Mouse (Mus musculus) cerebellum, adult 9-10 months (tissue): ENCODE data around the gene Mmaa.

Experiments used
- DNase-seq: peaks from one replicate; pipeline ENCODE4 v3.0.0; 2022

Gene Mmaa

DNA sequence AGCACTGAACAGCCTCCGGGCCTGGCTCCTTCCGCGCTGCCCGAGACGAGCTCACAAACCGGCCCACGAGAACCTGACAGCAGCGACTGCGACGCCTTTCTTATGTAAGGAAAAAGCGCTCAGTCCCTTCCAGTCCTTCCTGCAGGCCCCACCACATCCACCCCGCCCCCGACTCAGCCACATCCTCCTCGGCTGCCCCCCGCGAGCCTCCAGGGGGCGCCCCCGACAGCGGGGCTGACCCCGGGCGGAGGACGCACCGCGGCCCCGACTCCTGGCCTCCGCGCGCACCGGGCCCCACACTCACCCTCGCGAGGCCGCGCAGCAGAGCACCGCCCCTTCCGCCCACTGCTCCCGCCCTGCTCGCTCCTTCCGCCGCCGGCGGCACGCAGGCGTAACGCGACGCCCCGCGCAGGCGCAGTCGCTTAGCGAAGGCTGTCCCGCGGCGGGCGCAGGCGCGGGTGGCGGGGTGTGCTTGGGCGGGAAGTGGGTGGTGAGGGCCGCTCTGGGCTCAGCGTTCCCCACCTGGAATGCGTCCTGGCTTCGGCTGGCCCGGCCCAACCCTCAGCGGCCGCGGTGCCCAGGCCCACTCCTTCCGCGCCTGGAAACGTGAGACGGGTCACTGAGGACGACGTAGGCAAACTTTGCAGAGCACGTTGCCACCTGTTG lies at the start of gene Mmaa:
TSS of gene Mmaa (minus strand) at position 328 of the 666 bp plus-strand sequence.
- DNase-seq: peak; percentile 95

DNA sequence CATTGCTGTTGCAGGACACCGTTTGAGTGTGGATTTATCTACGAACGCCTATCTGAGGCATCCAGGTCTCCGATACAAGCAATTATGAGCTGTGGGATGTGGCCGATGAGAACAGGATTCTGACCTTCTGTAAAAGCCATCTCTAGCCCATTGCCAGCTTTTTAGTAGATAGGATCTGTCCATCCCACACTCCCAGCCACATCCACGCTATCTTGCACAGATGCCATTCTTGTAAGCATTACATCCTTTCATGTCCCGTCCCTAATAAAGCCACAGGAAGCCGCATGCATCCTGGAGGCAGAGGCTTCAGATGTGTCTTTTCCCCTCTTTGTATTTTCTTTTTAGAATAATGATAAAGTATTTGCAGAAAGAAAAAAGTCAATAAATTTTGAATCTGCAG lies 46.5 kb upstream of the Mmaa start:
- no peak for DNase-seq

DNA sequence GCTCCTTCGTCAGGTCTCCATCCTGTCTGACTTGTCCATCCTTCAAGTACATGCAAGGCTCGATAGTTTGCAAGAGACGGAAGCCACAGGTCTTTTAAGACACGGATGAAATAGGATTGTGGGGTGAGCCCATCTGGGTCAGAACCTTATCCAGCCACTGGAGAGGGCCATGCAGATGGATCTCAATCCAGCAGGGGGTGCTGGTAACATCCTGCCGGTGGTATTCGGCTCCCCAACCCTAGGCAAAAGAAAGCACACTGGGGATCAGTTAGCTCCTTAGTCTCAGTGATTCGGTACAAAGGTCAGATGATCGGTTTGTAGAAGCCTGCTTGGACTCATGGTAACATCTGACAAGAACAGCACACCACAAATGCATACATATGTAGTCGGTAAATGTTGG lies 44.8 kb upstream of the Mmaa start:
- DNase-seq: no peak

DNA sequence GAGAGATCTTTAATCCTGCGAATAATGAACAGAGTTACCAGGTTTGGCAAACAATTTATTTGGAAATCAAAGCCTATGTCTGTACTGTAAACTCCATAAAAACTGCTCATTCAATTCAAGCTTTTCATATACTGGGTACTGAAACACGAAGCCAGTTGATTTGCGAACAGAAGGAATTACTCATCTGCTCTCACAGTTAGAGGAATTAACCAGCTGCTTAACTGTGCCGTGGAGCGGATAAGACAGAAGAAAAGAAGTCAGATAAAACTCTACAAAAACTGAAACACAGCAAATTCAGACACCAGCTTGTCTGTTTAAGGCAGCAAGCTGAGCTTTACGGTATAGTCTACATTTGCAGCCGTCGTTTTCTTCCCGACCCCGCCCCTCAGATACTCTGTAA lies 43.9 kb upstream of the Mmaa start:
- no peak for DNase-seq

DNA sequence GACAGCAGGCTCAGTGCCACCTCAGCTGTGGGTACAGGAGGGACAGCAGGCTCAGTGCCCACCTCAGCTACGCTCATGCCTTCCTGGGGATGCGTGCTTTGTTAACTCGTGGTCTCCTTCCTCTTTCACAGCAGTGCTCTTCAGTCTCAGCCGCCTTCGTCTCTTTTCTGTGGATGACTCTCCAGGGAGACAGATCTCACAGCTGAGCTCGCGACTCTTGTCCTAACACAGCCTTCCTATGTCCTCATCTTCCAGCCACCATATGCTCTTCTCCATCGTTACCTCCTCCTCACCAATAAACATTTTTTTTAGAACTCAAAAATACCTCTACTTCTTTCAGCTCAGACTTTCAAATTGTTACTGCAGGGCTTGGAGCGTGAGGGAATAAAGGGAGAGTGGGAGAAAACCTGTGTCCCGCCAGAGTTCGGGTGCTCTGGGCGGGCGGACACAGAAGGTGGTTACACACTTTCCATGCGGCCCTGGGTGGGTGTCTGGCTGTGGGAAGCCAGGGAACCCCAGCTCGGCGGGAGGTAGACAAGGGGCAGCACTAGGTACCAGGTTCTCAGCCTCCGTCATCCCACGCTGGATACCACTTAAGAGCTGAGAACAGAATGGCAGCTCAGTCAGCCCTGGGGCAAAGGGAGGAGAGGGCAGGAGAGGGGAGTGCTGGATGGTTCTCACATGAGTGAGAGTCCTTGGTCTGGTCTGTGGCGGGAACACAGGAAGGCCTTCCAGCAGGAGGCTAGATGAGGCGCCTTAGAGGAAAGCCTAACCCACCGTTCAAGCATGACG lies 37.6 kb upstream of the Mmaa start:
- DNase-seq: no peak

DNA sequence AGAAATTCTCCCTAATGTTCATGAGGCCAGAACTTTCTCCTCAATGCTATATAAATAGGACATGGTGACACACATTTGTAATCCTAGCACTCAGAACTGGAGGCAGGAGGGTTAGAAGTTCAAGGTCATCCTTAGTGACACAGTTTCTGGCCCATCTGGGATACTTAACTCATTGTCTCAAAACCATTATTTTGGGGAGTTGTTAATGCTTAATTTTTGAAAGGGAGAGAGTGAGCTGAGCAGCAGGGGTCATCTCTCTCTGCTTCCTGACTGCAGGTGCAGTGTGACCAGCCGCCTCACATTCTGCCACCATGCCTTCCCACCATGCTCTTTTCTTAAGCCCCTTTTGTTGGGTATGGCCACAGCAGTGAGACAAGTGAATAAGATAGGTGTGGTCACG lies 36.8 kb upstream of the Mmaa start:
- DNase-seq: no peak

DNA sequence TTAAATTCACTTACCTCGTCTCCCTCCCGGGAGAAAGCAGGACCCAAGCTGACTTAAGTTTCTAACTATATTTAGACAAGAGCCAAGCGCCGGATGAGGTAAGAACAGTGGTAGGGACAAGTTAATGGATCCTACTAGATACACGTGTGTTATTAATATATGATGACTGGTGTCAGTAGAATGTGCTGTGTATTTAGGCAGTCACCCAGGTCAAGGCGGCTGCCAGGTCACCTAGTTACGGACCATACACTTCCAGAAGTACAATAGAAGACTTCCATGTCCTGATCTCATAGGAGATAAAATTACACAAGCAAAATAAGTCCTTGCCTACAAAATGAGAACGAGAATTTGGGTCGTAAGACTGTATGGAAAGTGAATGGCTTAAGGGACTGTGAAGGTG lies 36.3 kb upstream of the Mmaa start:
- no peak for DNase-seq

DNA sequence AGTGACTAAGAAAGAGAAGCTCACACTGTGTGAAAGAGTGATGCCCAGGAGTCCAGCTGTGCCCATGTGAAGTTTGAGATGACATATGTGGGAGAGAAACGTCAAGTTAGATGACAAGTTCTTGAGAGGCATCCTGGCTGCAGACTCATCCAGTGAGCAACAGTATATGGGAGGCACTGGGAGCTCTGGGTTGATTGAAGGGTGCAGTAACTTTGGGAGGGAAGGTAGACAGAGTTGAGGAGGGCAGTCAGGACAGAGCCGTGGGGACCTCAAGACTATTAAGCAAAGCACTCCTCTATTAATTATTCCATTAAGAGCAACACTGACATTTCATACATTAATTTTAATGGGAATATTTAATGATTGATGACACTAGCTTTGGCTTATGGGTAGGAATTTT lies 35.0 kb upstream of the Mmaa start:
- no peak for DNase-seq

DNA sequence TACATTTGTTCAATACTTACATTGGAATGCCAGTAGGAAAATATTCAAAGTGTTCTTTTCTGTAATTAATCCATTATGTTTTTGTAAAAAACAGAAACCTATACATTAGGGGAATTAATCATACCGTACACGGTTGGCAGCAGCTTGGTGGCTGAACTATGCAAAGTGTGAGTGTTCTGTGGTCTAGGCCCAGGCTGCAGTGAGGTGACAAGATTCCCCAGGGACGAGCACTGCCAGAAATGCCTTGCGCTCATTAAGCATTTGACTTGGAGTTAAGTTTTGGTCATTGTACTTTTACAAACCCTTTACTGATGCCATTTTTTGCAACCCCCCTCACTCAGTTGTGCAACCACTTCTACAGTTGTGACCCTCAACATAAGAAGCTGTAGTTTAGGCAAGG lies 34.4 kb upstream of the Mmaa start:
- DNase-seq: no peak

DNA sequence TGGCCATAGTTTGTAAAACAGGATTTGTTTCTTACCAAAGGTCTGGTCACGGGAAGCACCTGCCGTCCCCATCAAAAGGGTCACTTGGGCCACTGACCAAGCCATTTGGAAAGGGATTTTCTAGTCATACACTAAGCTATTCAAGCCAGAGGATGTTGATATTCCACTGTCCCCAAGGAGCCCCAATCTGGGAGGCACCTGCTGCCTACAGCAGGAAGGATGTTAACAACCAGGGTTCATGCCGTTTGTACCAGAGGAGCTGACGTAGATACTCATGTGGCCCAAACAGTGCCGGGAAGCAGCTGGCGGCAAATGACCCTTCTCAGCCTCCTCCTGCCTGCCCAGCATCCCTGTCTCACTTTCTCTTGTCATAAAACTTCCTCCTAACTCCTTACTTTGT lies 30.8 kb upstream of the Mmaa start:
- DNase-seq: no peak

DNA sequence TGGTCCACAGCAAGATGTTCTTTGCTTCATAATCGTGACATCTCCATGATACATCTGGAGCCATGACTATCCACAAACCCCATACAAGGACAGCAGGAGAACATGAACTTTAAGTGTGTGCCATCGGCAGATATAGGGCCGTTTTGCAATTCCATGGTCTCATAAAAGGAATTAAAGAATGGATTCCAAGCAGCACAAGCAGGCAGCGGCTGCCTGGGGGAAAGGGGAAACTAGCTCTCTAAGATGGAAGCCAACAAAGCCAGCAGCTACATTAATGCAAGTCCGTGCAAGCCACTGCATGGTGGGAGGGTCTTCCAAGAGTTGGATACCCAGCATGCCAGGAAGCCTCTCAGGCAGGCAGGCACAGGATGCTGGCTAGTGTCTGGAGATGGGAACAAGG lies 30.2 kb upstream of the Mmaa start:
- DNase-seq: no peak

DNA sequence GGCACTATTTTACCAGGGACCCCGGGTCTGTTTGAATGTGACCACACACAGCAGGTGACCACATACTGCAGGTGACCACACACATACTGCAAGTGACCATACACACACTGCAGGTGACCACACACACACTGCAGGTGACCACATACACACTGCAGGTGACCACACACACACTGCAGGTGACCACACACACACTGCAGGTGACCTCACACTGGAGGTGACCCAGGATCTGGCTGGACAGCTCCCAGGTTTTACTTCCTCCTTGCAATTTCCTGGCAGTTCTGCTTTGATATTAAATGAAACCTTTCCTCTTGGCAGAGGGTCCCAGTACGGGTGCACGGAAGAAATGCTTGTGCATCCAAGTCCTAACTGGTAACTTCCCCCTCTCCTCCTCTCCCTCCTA lies 29.3 kb upstream of the Mmaa start:
- DNase-seq: no peak

DNA sequence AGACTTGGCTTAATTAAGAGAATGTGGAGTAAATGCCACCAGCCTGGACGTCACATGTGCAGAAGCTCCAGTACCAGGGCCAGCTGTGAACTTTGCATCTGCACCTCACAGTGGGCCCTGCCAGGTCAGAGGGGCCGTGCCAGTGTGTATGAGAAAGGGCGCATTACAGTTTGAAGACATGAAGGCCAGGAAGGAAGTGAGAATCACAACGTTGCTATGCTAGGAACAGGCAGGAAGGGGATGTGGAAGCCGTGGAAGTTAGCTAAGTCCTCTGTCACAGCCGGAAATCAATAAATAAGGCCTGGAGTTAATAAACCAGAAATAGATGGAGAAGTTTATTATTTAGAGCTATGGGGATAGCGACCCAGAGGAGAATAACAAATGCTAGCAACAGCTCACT lies 28.4 kb upstream of the Mmaa start:
- DNase-seq: no peak

DNA sequence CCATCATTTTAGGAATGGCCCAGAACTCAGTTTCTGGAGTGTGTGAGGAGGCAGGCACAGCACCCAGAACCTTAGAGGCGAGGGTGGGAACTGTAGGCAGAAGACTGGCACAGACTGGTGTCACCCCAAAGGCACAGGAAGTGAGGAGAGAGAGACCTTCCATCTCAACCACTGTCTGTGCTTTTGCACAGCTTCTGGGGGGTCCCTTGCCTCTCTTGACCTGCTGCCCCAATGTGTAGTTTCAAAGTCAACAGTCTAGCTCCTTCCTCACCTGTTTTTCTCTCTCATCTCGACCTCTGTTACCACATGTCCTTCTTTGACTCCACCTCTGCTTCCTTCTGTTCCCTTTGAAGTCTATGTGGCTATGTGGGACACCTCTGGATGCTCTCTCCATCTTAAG lies 16.1 kb upstream of the Mmaa start:
- DNase-seq: no peak

DNA sequence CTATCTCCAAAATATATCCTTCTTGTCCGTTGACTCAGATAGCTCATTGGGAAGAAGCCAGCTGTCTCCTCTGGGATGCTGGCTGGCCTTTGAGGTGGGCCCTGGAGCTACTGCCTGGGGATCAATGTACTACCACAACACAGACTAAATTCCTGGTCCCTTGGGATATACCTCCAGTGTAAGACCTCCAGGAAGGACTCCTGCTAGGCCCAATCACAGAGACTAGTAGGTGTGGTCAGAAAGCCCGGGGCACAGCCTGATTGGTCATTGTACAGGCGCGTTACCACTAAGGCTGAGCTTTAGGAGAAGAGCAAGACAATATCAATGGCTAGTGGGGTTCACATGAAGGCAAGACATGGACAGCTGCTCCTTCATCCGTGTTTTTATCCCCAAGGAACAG lies 11.2 kb upstream of the Mmaa start:
- DNase-seq: no peak

DNA sequence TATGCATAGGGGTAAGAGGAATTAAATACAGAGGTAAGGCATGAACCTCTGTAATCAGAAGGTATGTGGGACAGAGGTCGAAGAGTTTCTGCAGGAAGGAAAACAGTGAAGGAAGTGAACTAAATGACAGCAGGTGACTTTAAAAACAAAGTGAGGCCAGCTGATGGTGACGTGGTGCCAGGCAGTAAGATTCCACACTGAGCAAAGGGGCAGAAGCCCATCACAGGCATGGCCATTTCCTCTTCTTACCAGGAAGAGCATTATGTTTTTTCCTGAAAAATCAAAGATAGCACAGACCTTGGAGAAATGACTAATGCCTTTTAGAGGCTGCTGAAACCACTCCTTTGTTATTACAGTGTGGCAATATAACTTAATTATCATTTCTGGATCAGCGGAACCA lies 6.8 kb upstream of the Mmaa start:
- no peak for DNase-seq

DNA sequence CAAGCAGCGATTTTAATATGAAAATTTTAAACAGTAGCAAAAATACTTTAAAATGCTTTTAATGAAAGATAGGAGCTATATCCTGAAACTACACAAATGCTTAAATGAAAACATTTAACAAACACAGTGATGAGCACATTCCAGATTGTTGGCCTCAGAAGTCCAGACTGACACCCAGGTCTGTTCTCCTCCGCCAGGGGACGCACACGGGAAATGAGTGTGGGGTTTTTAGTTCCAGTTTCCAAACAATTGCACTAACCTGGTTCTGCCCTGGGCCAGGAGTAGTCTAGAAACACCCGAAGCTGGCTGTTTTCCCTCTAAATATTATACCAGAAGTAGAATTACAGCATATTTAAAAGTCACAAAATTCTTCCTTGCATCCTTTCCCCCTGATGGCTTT lies 5.0 kb upstream of the Mmaa start:
- DNase-seq: no peak

DNA sequence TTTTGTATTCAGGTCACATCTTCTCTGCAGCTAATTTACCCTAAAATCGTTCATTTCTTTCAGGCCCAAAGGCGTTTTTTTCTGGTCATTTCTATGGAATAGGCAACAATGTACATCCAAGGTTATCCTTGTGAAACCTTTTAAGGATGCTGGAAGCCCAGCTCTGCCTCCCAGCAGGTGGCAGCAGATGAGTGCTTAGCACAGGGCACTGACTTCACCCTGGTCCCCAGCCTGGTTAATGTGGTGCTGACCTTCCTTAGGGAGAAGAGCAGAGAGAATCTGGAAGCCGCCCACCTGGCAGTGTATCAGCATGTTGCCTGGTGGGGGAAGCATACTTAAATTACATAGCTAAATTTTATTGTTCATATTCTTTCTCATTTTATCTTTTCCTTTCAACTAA lies 3.0 kb upstream of the Mmaa start:
- DNase-seq: peak; percentile 39

DNA sequence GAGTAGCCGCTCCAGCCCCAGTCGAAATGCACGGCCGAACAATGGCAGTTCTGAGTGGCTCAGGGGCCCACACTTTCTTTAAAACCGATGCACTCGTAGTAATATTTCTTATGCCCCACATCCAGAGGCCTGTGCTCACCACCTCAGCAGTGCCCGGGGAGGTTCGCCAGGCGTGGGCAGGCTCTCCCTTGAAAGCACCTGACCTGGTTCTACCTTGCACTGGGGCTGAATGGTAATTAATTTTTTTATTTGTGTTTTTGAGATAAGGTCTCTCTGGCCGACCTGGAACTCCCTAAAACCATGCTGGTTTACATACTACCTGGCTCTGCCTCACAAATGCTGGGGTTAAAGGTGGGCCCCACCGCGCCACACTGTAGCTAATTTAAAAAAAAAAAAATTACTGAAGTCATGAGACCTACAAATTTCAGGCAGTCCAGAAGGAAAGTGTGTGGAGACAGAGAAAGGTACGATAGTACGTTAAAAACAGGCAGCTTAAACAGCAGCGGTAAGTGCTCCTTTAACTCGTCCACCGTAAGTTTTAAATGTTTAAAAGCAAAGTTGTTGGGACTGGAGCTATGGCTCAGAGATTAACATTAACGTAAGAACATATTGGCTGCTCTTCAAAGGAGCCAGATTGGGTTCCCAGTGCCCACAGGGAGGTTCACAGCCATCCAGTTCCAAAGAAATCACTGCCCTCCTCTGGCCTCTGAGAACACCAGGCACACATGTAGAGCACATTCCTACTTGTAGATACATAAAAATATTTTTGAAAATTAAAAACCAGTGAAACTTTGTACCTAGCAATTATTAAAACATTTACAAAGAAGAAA lies 754 bp upstream of the Mmaa start:
- DNase-seq: no peak

DNA sequence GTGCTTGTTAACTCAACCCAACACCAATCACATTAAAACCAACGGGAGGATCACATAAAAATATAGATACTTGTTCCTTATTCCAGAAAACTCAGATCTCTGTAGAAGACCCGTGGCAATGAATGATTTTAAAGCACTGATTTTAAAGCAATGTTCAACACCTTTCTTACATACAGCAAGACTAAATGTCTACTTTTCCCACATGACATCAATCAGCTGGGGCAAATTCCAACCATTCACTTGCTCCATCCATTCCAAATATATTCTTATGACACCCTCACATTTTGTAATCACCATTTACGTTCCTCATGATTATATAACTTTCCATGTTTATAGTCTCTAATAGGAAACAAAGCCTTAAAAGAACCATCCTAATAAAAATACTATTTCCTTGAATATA lies 896 bp downstream of the Mmaa start:
- DNase-seq: no peak

DNA sequence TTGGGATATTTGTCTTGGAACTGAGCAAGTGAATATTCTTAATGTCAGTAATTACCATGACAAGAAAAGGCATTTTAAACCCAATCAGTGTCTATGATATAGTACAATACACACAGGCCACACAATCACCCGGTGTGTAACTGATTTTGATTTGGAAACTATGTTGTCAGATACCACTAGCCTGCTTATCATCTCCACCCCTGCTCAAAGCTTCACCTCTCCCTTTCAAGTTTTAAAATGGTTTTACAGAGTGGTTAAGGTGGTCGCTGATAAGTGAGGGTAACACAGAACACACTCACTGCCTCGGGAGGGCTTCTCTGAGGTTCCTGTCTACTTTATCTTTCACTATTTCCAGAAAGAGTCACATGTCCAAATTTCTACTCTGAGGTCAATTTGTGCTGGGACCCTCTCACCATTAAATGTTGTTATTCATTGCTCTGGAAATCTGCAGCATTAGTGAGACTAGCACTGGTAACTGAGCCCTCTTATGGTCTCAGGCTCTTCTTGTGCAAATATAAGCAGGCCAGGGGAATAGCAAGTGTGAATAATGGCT lies 1.9 kb downstream of the Mmaa start:
- DNase-seq: no peak

DNA sequence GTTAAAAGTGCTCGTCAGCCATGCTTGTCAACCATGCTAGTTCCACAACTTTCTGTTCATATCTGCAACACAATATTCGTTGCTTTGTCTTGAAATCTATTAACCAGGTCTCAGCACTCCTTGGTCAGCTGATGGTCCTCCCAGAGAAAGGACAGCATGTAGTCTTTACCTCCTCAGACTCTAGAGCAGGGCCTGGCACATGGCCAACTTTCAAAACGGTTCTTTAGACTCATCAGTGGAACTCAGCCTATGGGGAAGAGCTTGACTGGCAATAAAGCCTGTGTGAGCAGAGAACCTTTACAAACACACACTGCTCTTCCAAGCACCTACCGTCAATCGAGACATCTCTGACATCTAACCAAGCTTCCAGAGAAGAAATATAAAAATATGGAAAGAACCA lies 5.1 kb downstream of the Mmaa start:
- peak; percentile 28 for DNase-seq

DNA sequence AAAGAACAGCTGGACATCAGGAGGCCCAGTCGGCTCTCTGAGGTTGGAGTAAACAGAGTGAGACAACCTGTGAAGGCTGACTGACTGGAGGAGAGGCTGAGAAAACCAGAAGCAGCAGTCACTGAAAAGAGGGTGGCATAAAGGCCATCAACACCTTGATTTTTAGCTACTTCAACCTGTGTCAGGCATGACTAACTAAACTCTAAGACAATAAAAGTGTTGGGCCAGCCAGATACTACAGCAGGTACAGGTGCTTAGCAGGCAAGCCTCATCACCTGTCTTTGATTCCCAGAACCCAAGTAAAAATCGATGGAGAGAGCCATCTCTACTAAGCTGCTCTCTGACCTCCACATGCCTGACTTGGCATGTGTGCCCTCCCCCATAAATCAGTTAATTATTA lies 6.1 kb downstream of the Mmaa start:
- DNase-seq: no peak

DNA sequence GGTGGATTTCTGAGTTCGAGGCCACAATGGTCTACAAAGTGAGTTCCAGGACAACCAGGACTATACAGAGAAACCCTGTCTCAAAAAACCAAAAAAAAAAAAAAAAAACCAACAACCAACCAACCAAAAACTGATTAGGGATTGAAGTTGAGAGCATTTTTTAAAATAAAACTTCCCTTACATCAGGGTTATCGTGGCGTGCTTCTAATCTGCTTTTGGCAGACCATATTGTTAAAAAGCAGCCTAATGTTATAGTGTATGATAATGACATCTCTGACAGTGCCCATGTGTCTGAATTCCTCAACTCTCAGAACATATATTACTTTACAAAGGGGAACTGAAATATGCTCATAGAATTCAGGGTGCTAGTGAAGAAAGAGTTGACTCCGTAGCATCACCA lies 6.5 kb downstream of the Mmaa start:
- no peak for DNase-seq
